Mouse (Mus musculus): Measurements from ENCODE around the gene Nsun5.

DNA sequence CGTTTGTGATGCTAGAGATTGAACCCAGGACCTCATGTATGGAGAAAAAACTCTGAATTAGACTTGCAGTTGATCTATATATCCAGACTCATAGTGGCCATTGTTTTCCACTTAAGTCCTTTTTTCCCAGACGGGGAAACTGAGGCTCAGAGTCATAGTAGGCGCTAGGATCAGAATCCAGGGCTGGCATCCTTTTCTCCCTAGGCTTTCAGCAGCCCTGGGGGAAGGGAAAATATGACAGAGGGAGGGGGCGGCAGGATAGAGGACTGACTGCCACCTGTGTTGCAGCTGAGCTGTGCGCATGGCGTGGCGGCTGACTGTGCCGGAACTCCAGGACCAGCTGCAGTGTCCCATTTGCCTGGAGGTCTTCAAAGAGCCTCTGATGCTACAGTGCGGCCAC, 16.8 kb upstream of the Nsun5 start, which contains the start of gene Trim50:
- TF ChIP-seq CTCF (IDR thresholded peaks at IDR 0.05; ENCODE audit: insufficient read depth, low read length) (no peak), POLR2A (IDR thresholded peaks at IDR 0.05; ENCODE audit: borderline replicate concordance, extremely low read depth, low read depth, low read length) (no peak)
